Mouse (Mus musculus) neural tube, embryonic 11.5 days (tissue): Measurements from ENCODE around the gene Zfyve1. TPM values are rescaled to one million over a fixed set of nuclear protein-coding genes. Genes with fewer than 3 reads are reported as not detected.
A peak's percentile ranks its signal among the peaks of the same experiment; 100 is the strongest.

Source experiments
- ATAC-seq: fragments of 200-750 bp; cut with Nextera tagmentation; 2 replicates; pipeline ENCODE4 v1.8.0; 2017; ENCODE audit warnings: moderate number of reproducible peaks, mild to moderate bottlenecking, moderate TSS enrichment, moderate library complexity; ENCODE audit not compliant: insufficient read depth, low FRiP score, low TSS enrichment
- DNase-seq: peaks from one replicate; pipeline ENCODE4 v3.0.0-alpha.2; 2015; ENCODE audit warnings: low spot score
- H3K27ac ChIP-seq: fragments of 300-500 bp; sonication (generic); 2 replicates; pipeline ENCODE4 v1.5.1; 2014; ENCODE audit warnings: low read depth, mild to moderate bottlenecking, low read length
- H3K27me3 ChIP-seq: fragments of 300-500 bp; sonication (generic); 2 replicates; pipeline ENCODE4 v1.6.1; 2014; ENCODE audit warnings: mild to moderate bottlenecking, low read length, mixed read lengths; ENCODE audit not compliant: control insufficient read depth, insufficient read depth
- H3K36me3 ChIP-seq: fragments of 300-500 bp; sonication (generic); 2 replicates; pipeline ENCODE4 v1.6.1; 2014; ENCODE audit warnings: mild to moderate bottlenecking, low read length, moderate library complexity, mixed read lengths; ENCODE audit not compliant: control insufficient read depth, insufficient read depth
- H3K4me1 ChIP-seq: fragments of 300-500 bp; sonication (generic); 2 replicates; pipeline ENCODE4 v1.6.1; 2014; ENCODE audit warnings: low read length, mixed read lengths; ENCODE audit not compliant: control insufficient read depth, insufficient read depth
- H3K4me2 ChIP-seq: fragments of 300-500 bp; sonication (generic); 2 replicates; pipeline ENCODE4 v1.6.1; 2014; ENCODE audit warnings: low read depth, mild to moderate bottlenecking, moderate library complexity
- H3K4me3 ChIP-seq: fragments of 300-500 bp; sonication (generic); 2 replicates; pipeline ENCODE4 v1.5.1; 2014; ENCODE audit warnings: low read depth, low read length
- H3K9ac ChIP-seq: fragments of 300-500 bp; sonication (generic); 2 replicates; pipeline ENCODE4 v1.6.1; 2014; ENCODE audit warnings: mild to moderate bottlenecking, low read length
- H3K9me3 ChIP-seq: fragments of 300-500 bp; sonication (generic); 2 replicates; pipeline ENCODE4 v1.6.1; 2016; ENCODE audit warnings: low read length; ENCODE audit not compliant: control insufficient read depth
- WGBS: fragments of 180-500 bp; shearing (Covaris S2); extraction: QIAGEN DNeasy Blood & Tissue Kit; methylation state at CpG from one replicate; pipeline ENCODE4 v1.1.7; 2014; 5-methylcytosine and 5-hydroxymethylcytosine counted together
- polyA plus RNA-seq: library from polyadenylated mRNA; unstranded; fragments of >200 nt; fragmentation: Nextera tagmentation; extraction: Ambion mirVana; gene quantifications from 2 replicates; pipeline ENCODE4 v1.2.1, GENCODE M21; 2014

The Zfyve1 gene
- polyA plus RNA-seq, 1 experiment from 2014 or later = 25.2 TPM

- ATAC-seq = no peak
- DNase-seq = no peak
- Histone ChIP-seq H3K4me2 (no peak overlapping the region), H3K4me1 (no peaks in the 10 kb centered on the region), H3K36me3 (peaks cover 16% of the 10 kb centered on the region), H3K9me3 (no peaks in the 10 kb centered on the region), H3K4me3 (no peak overlapping the region), H3K27me3 (no peaks in the 10 kb centered on the region), H3K27ac (no peak overlapping the region), H3K9ac (no peak overlapping the region)
These were observed 52.2 kb downstream of the Zfyve1 start for GRCm38 (mm10) chr12:83544791-83545190.

- Histone ChIP-seq H3K9me3 (no peaks in the 10 kb centered on the region), H3K27me3 (no peaks in the 10 kb centered on the region), H3K4me2 (no peak overlapping the region), H3K36me3 (peaks cover 18% of the 10 kb centered on the region), H3K27ac (no peak overlapping the region), H3K9ac (no peak overlapping the region), H3K4me3 (no peak overlapping the region), H3K4me1 (no peaks in the 10 kb centered on the region)
- 91% methylated on average over 7 of the region's 7 CpGs for WGBS
- no peak for ATAC-seq
- no peak for DNase-seq
These were observed 53.0 kb downstream of the Zfyve1 start for GRCm38 (mm10) chr12:83543997-83544396.

GRCm38 (mm10) chr12:83536039-83536438 is 61.0 kb downstream of the Zfyve1 start:
- Histone ChIP-seq H3K4me3 (no peak overlapping the region), H3K27me3 (no peaks in the 10 kb centered on the region), H3K9me3 (no peaks in the 10 kb centered on the region), H3K27ac (no peak overlapping the region), H3K36me3 (peaks cover 5% of the 10 kb centered on the region; the same call in 1 of the 2 replicates), H3K9ac (no peak overlapping the region), H3K4me1 (no peaks in the 10 kb centered on the region), H3K4me2 (no peak overlapping the region)
- ATAC-seq (no peak), DNase-seq (peak; percentile 46)
- WGBS = 82% methylated on average over 9 of the region's 9 CpGs

- Histone ChIP-seq H3K4me3 (no peak overlapping the region), H3K4me2 (no peak overlapping the region), H3K9me3 (no peaks in the 10 kb centered on the region), H3K4me1 (no peaks in the 10 kb centered on the region), H3K9ac (no peak overlapping the region), H3K27ac (no peak overlapping the region), H3K36me3 (peaks cover 2% of the 10 kb centered on the region; the same call in 1 of the 2 replicates), H3K27me3 (no peaks in the 10 kb centered on the region)
- ATAC-seq (no peak), DNase-seq (no peak)
- 88% methylated on average over 11 of the region's 11 CpGs for WGBS
These were observed 61.6 kb downstream of the Zfyve1 start for GRCm38 (mm10) chr12:83535428-83535827.

- H3K9me3 ChIP-seq = no peaks in the 10 kb centered on the region
- ATAC-seq = no peak
These were observed 62.8 kb downstream of the Zfyve1 start for GRCm38 (mm10) chr12:83534190-83534589.

GRCm38 (mm10) chr12:83532966-83533365 is 64.1 kb downstream of the Zfyve1 start:
- Histone ChIP-seq H3K4me3 (no peak overlapping the region), H3K4me1 (0 out of 2 replicates have a peak, but pooled peaks cover under 1% of the 10 kb centered on the region), H3K27ac (no peak overlapping the region), H3K27me3 (no peaks in the 10 kb centered on the region), H3K36me3 (no peaks in the 10 kb centered on the region), H3K9ac (no peak overlapping the region), H3K9me3 (no peaks in the 10 kb centered on the region), H3K4me2 (no peak overlapping the region)
- WGBS = 94% methylated on average over 3 of the region's 3 CpGs
- ATAC-seq (no peak), DNase-seq (no peak)

More at GRCm38 (mm10) chr12:83534190-83534589, 62.8 kb downstream of the Zfyve1 start:
- H3K27ac ChIP-seq = no peak overlapping the region
- no peaks in the 10 kb centered on the region for H3K36me3 ChIP-seq
- WGBS = 83% methylated on average over 3 of the region's 3 CpGs
- H3K27me3 ChIP-seq = no peaks in the 10 kb centered on the region
- no peak overlapping the region for H3K9ac ChIP-seq
- no peak for DNase-seq
- H3K4me3 ChIP-seq = no peak overlapping the region
- H3K4me2 ChIP-seq = no peak overlapping the region
- no peaks in the 10 kb centered on the region for H3K4me1 ChIP-seq

GRCm38 (mm10) chr12:83531992-83532391 is 65.0 kb downstream of the Zfyve1 start:
- no peak overlapping the region for H3K4me2 ChIP-seq
- no peaks in the 10 kb centered on the region for H3K9me3 ChIP-seq
- 89% methylated on average over 6 of the region's 6 CpGs for WGBS
- no peaks in the 10 kb centered on the region for H3K36me3 ChIP-seq
- H3K9ac ChIP-seq = no peak overlapping the region
- no peak overlapping the region for H3K27ac ChIP-seq
- H3K4me1 ChIP-seq = 0 out of 2 replicates have a peak, but pooled peaks cover 3% of the 10 kb centered on the region
- no peak for DNase-seq
- ATAC-seq = no peak
- H3K4me3 ChIP-seq = no peak overlapping the region
- H3K27me3 ChIP-seq = no peaks in the 10 kb centered on the region

GRCm38 (mm10) chr12:83528665-83529064 is 68.4 kb downstream of the Zfyve1 start:
- ATAC-seq = no peak
- Histone ChIP-seq H3K27me3 (no peaks in the 10 kb centered on the region), H3K36me3 (no peaks in the 10 kb centered on the region), H3K9ac (no peak overlapping the region), H3K4me2 (no peak overlapping the region), H3K4me3 (no peak overlapping the region), H3K9me3 (no peaks in the 10 kb centered on the region), H3K27ac (no peak overlapping the region), H3K4me1 (0 out of 2 replicates have a peak, but pooled peaks cover 3% of the 10 kb centered on the region)
- DNase-seq = no peak
- 88% methylated on average over 5 of the region's 5 CpGs for WGBS

GRCm38 (mm10) chr12:83527816-83528215 is 69.2 kb downstream of the Zfyve1 start:
- no peak for ATAC-seq
- DNase-seq = no peak
- Histone ChIP-seq H3K4me3 (no peak overlapping the region), H3K27me3 (no peaks in the 10 kb centered on the region), H3K27ac (no peak overlapping the region), H3K4me1 (0 out of 2 replicates have a peak, but pooled peaks cover 3% of the 10 kb centered on the region), H3K9ac (no peak overlapping the region), H3K36me3 (no peaks in the 10 kb centered on the region), H3K4me2 (no peak overlapping the region), H3K9me3 (no peaks in the 10 kb centered on the region)
- WGBS = 32% methylated on average over 6 of the region's 6 CpGs
